Mouse (Mus musculus): Measurements from ENCODE around the gene Clmn. TPM values are rescaled to one million over a fixed set of nuclear protein-coding genes. Genes with fewer than 3 reads are reported as not detected.

Gene Clmn
- total and polyA plus RNA-seq, 2 experiments from 2014 or later = 2.2 to 2.4 TPM

GRCm38 (mm10) chr12:104876053-104876452 lies 11.2 kb upstream of the Clmn start:
- no peaks in the 10 kb centered on the region for H3K4me1 ChIP-seq (ENCODE audit: insufficient read depth, low read length)
- ATAC-seq (ENCODE audit: low FRiP score) = no peak
- no peak overlapping the region for H3K4me3 ChIP-seq (ENCODE audit: low read depth, low read length)
- no peak overlapping the region for H3K4me2 ChIP-seq (ENCODE audit: low read depth, low read length, poor library complexity, severe bottlenecking)
- WGBS = 54% methylated on average over 3 of the region's 3 CpGs
- DNase-seq (ENCODE audit: low spot score) = no peak
- TF ChIP-seq CTCF (IDR thresholded peaks at IDR 0.05) = no peak
- no peaks in the 10 kb centered on the region for H3K9me3 ChIP-seq (ENCODE audit: low read length)
- H3K9ac ChIP-seq (replicated peaks; ENCODE audit: low read length, poor library complexity, severe bottlenecking) = no peak overlapping the region
- no peak overlapping the region for H3K27ac ChIP-seq (ENCODE audit: low read depth, low read length)
- no peaks in the 10 kb centered on the region for H3K36me3 ChIP-seq (ENCODE audit: insufficient read depth, low read length)
- H3K27me3 ChIP-seq (ENCODE audit: insufficient read depth, low read length) = no peaks in the 10 kb centered on the region

- no peak for DNase-seq (ENCODE audit: low spot score)
- Histone ChIP-seq H3K27me3 (ENCODE audit: insufficient read depth, low read length) (no peaks in the 10 kb centered on the region), H3K4me1 (ENCODE audit: insufficient read depth, low read length) (no peaks in the 10 kb centered on the region)
These were observed 7.1 kb upstream of the Clmn start for GRCm38 (mm10) chr12:104871987-104872386.

GRCm38 (mm10) chr12:104869737-104870136 lies 4.9 kb upstream of the Clmn start:
- H3K4me1 ChIP-seq (ENCODE audit: insufficient read depth, low read length) = peaks cover 6% of the 10 kb centered on the region; the same call in 1 of the 2 replicates
- 74% methylated on average over 3 of the region's 3 CpGs for WGBS
- no peak for ATAC-seq (ENCODE audit: low FRiP score)
- no peak overlapping the region for H3K4me3 ChIP-seq (ENCODE audit: low read depth, low read length)
- no peaks in the 10 kb centered on the region for H3K9me3 ChIP-seq (ENCODE audit: low read length)
- H3K27me3 ChIP-seq (ENCODE audit: insufficient read depth, low read length) = no peaks in the 10 kb centered on the region
- DNase-seq (ENCODE audit: low spot score) = peak; percentile 51
- no peak overlapping the region for H3K4me2 ChIP-seq (ENCODE audit: low read depth, low read length, poor library complexity, severe bottlenecking)
- H3K9ac ChIP-seq (replicated peaks; ENCODE audit: low read length, poor library complexity, severe bottlenecking) = no peak overlapping the region
- no peak overlapping the region for H3K27ac ChIP-seq (ENCODE audit: low read depth, low read length)
- TF ChIP-seq CTCF (IDR thresholded peaks at IDR 0.05) = no peak
- H3K36me3 ChIP-seq (ENCODE audit: insufficient read depth, low read length) = no peaks in the 10 kb centered on the region

More at GRCm38 (mm10) chr12:104871987-104872386, 7.1 kb upstream of the Clmn start:
- H3K4me3 ChIP-seq (ENCODE audit: low read depth, low read length) = no peak overlapping the region
- H3K9me3 ChIP-seq (ENCODE audit: low read length) = no peaks in the 10 kb centered on the region
- no peak for TF ChIP-seq CTCF (IDR thresholded peaks at IDR 0.05)
- ATAC-seq (ENCODE audit: low FRiP score) = no peak
- no peaks in the 10 kb centered on the region for H3K36me3 ChIP-seq (ENCODE audit: insufficient read depth, low read length)
- no peak overlapping the region for H3K4me2 ChIP-seq (ENCODE audit: low read depth, low read length, poor library complexity, severe bottlenecking)
- no peak overlapping the region for H3K27ac ChIP-seq (ENCODE audit: low read depth, low read length)
- 92% methylated on average over 6 of the region's 6 CpGs for WGBS
- no peak overlapping the region for H3K9ac ChIP-seq (replicated peaks; ENCODE audit: low read length, poor library complexity, severe bottlenecking)

GRCm38 (mm10) chr12:104868430-104868829 lies 3.6 kb upstream of the Clmn start:
- H3K27me3 ChIP-seq (ENCODE audit: insufficient read depth, low read length) = no peaks in the 10 kb centered on the region
- H3K36me3 ChIP-seq (ENCODE audit: insufficient read depth, low read length) = no peaks in the 10 kb centered on the region
- no peaks in the 10 kb centered on the region for H3K9me3 ChIP-seq (ENCODE audit: low read length)
- no peak for TF ChIP-seq CTCF (IDR thresholded peaks at IDR 0.05)
- no peak overlapping the region for H3K4me2 ChIP-seq (ENCODE audit: low read depth, low read length, poor library complexity, severe bottlenecking)
- peaks cover 8% of the 10 kb centered on the region; the same call in 1 of the 2 replicates for H3K4me1 ChIP-seq (ENCODE audit: insufficient read depth, low read length)
- 88% methylated on average over 3 of the region's 3 CpGs for WGBS
- no peak overlapping the region for H3K27ac ChIP-seq (ENCODE audit: low read depth, low read length)
- no peak overlapping the region for H3K4me3 ChIP-seq (ENCODE audit: low read depth, low read length)
- H3K9ac ChIP-seq (replicated peaks; ENCODE audit: low read length, poor library complexity, severe bottlenecking) = no peak overlapping the region
- no peak for ATAC-seq (ENCODE audit: low FRiP score)
- DNase-seq (ENCODE audit: low spot score) = no peak

- Histone ChIP-seq H3K27ac (ENCODE audit: low read depth, low read length) (no peak overlapping the region), H3K4me3 (ENCODE audit: low read depth, low read length) (no peak overlapping the region), H3K9ac (replicated peaks; ENCODE audit: low read length, poor library complexity, severe bottlenecking) (no peak overlapping the region), H3K36me3 (ENCODE audit: insufficient read depth, low read length) (no peaks in the 10 kb centered on the region), H3K27me3 (ENCODE audit: insufficient read depth, low read length) (no peaks in the 10 kb centered on the region), H3K4me1 (ENCODE audit: insufficient read depth, low read length) (peaks cover 8% of the 10 kb centered on the region; the same call in 1 of the 2 replicates), H3K4me2 (ENCODE audit: low read depth, low read length, poor library complexity, severe bottlenecking) (no peak overlapping the region), H3K9me3 (ENCODE audit: low read length) (no peaks in the 10 kb centered on the region)
- 78% methylated on average over 6 of the region's 6 CpGs for WGBS
- ATAC-seq (ENCODE audit: low FRiP score) = no peak
- no peak for DNase-seq (ENCODE audit: low spot score)
- no peak for TF ChIP-seq CTCF (IDR thresholded peaks at IDR 0.05)
These were observed 3.0 kb upstream of the Clmn start for GRCm38 (mm10) chr12:104867851-104868250.

GRCm38 (mm10) chr12:104865166-104865535 lies 275 bp upstream of the Clmn start:
- Histone ChIP-seq H3K27ac (ENCODE audit: low read depth, low read length) (peak overlapping the region; percentile 43; the same call in 1 of the 2 replicates), H3K9ac (replicated peaks; ENCODE audit: low read length, poor library complexity, severe bottlenecking) (peak overlapping the region; percentile 90), H3K27me3 (ENCODE audit: insufficient read depth, low read length) (no peaks in the 10 kb centered on the region), H3K4me1 (ENCODE audit: insufficient read depth, low read length) (peaks cover 8% of the 10 kb centered on the region; the same call in 1 of the 2 replicates), H3K9me3 (ENCODE audit: low read length) (no peaks in the 10 kb centered on the region), H3K4me2 (ENCODE audit: low read depth, low read length, poor library complexity, severe bottlenecking) (peak overlapping the region; percentile 89), H3K4me3 (ENCODE audit: low read depth, low read length) (peak overlapping the region; percentile 80), H3K36me3 (ENCODE audit: insufficient read depth, low read length) (no peaks in the 10 kb centered on the region)
- TF ChIP-seq CTCF (IDR thresholded peaks at IDR 0.05) = peak; percentile 16; the same call in 1 of the 2 replicates
- no peak for DNase-seq (ENCODE audit: low spot score)
- WGBS = 2% methylated on average over 4 of the region's 10 CpGs
- peak; percentile 53 for ATAC-seq (ENCODE audit: low FRiP score)
